Mouse (Mus musculus): ENCODE data around the gene Slco2a1. TPM values are rescaled to one million over a fixed set of nuclear protein-coding genes. Genes with fewer than 3 reads are reported as not detected.

Slco2a1 gene
- polyA plus RNA-seq, 1 experiment from 2014 or later, result 15.2 TPM

DNA sequence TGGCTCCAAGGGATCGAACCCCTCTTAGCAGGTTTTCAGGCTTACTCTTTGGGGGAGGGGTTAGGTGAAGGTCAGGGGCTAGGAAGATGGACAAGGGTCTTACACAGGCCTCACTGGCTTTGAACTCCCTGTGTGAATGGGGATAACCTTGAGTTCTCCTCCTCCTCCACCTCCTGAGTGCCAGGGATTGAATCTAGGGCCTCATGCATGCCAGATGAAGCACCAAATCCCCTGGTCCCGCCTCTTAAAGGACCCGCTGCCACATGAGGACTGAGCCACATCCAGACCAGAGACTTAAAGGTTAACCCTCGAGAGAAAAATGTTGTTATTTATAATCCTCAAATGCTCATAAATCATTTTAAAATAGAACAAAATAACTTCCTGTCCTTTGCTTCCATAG, 128.4 kb downstream of the Slco2a1 start:
- Histone ChIP-seq H3K4me2 (ENCODE audit: low read depth, low read length) (no peak overlapping the region), H3K9me3 (ENCODE audit: control insufficient read depth, low read length) (no peaks in the 10 kb centered on the region), H3K27me3 (replicated peaks; ENCODE audit: control insufficient read depth, insufficient read depth, low read length) (peaks cover 16% of the 10 kb centered on the region), H3K4me1 (ENCODE audit: control insufficient read depth, insufficient read depth, low read length) (peaks cover 10% of the 10 kb centered on the region), H3K36me3 (ENCODE audit: control insufficient read depth, insufficient read depth, low read length) (no peaks in the 10 kb centered on the region), H3K27ac (ENCODE audit: low read length) (no peak overlapping the region), H3K9ac (ENCODE audit: low read depth, low read length) (no peak overlapping the region), H3K4me3 (ENCODE audit: low read length) (no peak overlapping the region)
- WGBS, result 78% methylated on average over 4 of the region's 4 CpGs
- no peak for ATAC-seq

DNA sequence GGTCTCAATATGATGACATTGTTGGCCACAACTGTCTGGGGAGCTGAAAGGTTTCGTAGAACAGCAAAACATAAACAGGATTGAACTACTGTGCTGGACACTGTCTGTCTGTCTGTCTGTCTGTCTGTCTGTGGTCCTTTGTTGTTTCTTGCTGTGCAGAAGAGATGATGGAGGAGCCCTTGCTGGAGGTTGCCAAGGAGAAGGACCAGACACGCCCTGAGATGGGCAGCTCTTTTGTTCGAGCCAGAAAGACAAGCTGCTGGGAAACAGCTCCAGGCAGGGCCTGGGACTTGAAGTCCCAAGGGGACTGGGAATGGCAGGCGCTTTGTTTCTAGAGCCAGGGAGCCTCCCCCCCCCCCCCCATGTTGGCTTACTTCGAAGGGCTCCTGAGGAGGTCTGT, 129.0 kb downstream of the Slco2a1 start:
- no peak overlapping the region for H3K9ac ChIP-seq (ENCODE audit: low read depth, low read length)
- no peak overlapping the region for H3K4me2 ChIP-seq (ENCODE audit: low read depth, low read length)
- no peak for ATAC-seq
- H3K27me3 ChIP-seq (replicated peaks; ENCODE audit: control insufficient read depth, insufficient read depth, low read length), result peaks cover 11% of the 10 kb centered on the region
- whole genome bisulfite sequencing, result 62% methylated on average over 5 of the region's 5 CpGs
- peaks cover 5% of the 10 kb centered on the region; the same call in 1 of the 2 replicates for H3K4me1 ChIP-seq (ENCODE audit: control insufficient read depth, insufficient read depth, low read length)
- H3K4me3 ChIP-seq (ENCODE audit: low read length), result no peak overlapping the region
- H3K36me3 ChIP-seq (ENCODE audit: control insufficient read depth, insufficient read depth, low read length), result no peaks in the 10 kb centered on the region
- no peak overlapping the region for H3K27ac ChIP-seq (ENCODE audit: low read length)
- H3K9me3 ChIP-seq (ENCODE audit: control insufficient read depth, low read length), result no peaks in the 10 kb centered on the region

DNA sequence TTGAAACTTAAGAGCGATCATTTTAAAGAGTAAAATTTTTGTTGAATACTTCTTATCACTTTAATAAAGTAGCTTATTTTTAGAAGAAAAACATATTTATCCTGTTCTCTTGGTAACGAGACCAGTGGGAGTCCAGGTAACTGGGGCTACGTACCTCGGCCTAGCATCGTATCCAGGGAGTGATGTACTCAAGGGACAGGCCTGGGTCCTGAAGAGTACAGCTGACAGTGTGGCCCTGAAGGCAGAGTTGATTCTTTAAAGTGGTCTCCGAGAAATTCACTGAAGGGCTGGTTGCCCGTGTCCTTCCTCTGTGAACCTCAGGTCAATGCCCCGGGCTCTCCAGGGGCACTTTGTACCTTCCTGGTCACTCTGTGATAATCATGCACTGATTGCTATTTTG, 129.4 kb downstream of the Slco2a1 start:
- Histone ChIP-seq H3K27ac (ENCODE audit: low read length) (no peak overlapping the region), H3K36me3 (ENCODE audit: control insufficient read depth, insufficient read depth, low read length) (no peaks in the 10 kb centered on the region), H3K4me3 (ENCODE audit: low read length) (no peak overlapping the region), H3K4me2 (ENCODE audit: low read depth, low read length) (no peak overlapping the region), H3K4me1 (ENCODE audit: control insufficient read depth, insufficient read depth, low read length) (peaks cover under 1% of the 10 kb centered on the region; the same call in 1 of the 2 replicates), H3K9ac (ENCODE audit: low read depth, low read length) (no peak overlapping the region), H3K27me3 (replicated peaks; ENCODE audit: control insufficient read depth, insufficient read depth, low read length) (peaks cover 7% of the 10 kb centered on the region), H3K9me3 (ENCODE audit: control insufficient read depth, low read length) (no peaks in the 10 kb centered on the region)
- WGBS, result 85% methylated on average over 8 of the region's 8 CpGs
- ATAC-seq, result no peak

DNA sequence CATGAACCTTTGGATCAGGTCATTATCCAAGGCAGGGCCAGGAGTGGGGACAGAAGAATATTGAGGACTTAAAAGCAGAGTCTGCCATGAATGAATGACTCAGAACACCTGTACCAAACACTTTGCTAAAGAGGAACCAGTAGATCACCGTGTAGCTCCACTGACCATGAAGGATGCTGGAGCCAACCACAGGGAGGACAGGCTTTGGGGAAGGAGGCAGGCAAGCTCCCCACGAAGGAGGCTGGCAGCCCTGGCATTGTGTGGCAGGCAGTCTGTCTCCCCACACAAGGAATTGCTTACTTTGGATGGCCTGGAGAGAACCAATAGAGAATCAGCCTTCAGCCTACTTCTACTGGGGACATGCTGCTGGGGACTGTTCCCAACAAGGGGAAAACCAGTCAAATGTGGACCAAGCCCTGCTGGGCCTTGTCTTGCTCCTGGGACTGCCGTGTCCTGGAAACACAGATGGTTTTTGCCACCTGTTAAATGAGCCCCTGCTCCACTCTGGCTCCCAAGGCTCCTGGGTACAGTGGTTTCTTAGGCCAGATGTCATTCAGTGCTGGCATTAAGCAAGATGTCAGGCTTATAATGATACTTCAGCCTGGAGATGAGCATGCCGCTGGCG, 130.3 kb downstream of the Slco2a1 start:
- Histone ChIP-seq H3K36me3 (ENCODE audit: control insufficient read depth, insufficient read depth, low read length) (no peaks in the 10 kb centered on the region), H3K9me3 (ENCODE audit: control insufficient read depth, low read length) (no peaks in the 10 kb centered on the region), H3K4me3 (ENCODE audit: low read length) (no peak overlapping the region), H3K4me2 (ENCODE audit: low read depth, low read length) (no peak overlapping the region), H3K27ac (ENCODE audit: low read length) (no peak overlapping the region), H3K4me1 (ENCODE audit: control insufficient read depth, insufficient read depth, low read length) (no peaks in the 10 kb centered on the region), H3K27me3 (replicated peaks; ENCODE audit: control insufficient read depth, insufficient read depth, low read length) (no peaks in the 10 kb centered on the region; the same call in none of the 2 replicates), H3K9ac (ENCODE audit: low read depth, low read length) (no peak overlapping the region)
- 85% methylated on average over 5 of the region's 5 CpGs for WGBS
- ATAC-seq, result no peak

DNA sequence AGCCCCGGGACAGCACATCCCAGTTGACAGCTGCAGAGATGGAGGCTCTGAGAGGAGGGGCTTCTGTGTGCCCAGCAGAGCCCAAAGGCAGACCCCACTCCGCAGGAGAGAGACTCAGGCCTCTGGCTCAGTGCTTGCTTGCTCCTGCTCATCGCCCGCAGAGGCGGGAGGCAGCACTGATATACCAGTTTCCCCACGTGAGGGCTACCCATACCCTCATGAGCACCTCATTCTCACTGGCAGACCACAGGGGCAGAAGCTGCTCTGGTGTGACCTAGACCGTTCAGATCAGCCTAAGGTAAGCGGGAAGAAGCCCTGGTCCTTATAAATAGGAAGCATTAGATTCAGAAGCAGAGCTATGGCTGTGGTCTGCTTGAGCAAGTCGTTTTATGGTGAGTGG, 131.3 kb downstream of the Slco2a1 start:
- H3K27me3 ChIP-seq (replicated peaks; ENCODE audit: control insufficient read depth, insufficient read depth, low read length), result no peaks in the 10 kb centered on the region; the same call in 1 of the 2 replicates
- 80% methylated on average over 9 of the region's 9 CpGs for WGBS
- no peak overlapping the region for H3K27ac ChIP-seq (ENCODE audit: low read length)
- no peaks in the 10 kb centered on the region for H3K36me3 ChIP-seq (ENCODE audit: control insufficient read depth, insufficient read depth, low read length)
- H3K4me2 ChIP-seq (ENCODE audit: low read depth, low read length), result no peak overlapping the region
- no peak for ATAC-seq
- H3K9me3 ChIP-seq (ENCODE audit: control insufficient read depth, low read length), result no peaks in the 10 kb centered on the region
- H3K4me1 ChIP-seq (ENCODE audit: control insufficient read depth, insufficient read depth, low read length), result no peaks in the 10 kb centered on the region
- H3K4me3 ChIP-seq (ENCODE audit: low read length), result no peak overlapping the region
- no peak overlapping the region for H3K9ac ChIP-seq (ENCODE audit: low read depth, low read length)

DNA sequence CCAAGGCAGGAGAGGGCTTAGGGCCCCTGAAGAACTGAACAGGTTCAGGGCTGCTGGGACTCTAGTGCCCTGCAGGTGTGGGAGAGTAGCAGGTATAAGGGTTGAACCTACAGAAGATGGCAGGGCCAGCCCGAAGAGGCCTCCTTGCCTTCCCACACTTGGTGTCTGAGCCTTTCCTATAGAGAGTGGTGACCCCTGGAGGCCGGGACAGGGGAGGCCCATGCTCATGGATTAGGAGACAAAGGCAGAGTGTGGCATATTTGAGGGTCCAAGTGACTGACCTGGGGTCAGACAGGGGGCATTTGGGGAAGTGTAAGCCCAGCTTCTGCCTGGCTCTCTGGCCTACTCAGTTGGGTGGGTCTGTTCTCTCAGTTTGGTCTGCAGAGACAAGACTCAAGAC, 131.7 kb downstream of the Slco2a1 start:
- ATAC-seq, result no peak
- Histone ChIP-seq H3K4me1 (ENCODE audit: control insufficient read depth, insufficient read depth, low read length) (no peaks in the 10 kb centered on the region), H3K27me3 (replicated peaks; ENCODE audit: control insufficient read depth, insufficient read depth, low read length) (no peaks in the 10 kb centered on the region; the same call in 1 of the 2 replicates), H3K9me3 (ENCODE audit: control insufficient read depth, low read length) (no peaks in the 10 kb centered on the region), H3K4me3 (ENCODE audit: low read length) (no peak overlapping the region), H3K27ac (ENCODE audit: low read length) (no peak overlapping the region), H3K36me3 (ENCODE audit: control insufficient read depth, insufficient read depth, low read length) (no peaks in the 10 kb centered on the region), H3K4me2 (ENCODE audit: low read depth, low read length) (no peak overlapping the region), H3K9ac (ENCODE audit: low read depth, low read length) (no peak overlapping the region)
- 46% methylated on average over 2 of the region's 2 CpGs for WGBS

DNA sequence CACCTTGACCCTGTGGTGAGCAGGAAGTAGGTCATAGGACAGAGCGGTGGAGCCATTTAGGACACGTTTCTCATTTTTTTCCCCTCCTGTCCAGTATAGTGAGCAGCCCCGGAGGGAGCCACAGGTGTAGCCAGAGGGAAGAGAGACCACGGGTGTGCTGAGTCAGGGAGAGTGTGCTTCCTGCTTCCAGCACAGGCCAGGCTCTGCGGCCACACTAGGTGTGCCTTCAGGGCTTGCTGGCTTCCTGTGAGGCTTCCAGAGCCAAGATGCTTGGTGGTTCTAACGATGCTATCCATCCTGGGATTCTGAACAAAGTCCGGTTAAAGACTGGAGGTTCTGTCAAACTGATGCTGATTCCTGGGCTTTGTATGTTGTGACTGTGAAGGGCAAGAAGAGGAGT, 133.0 kb downstream of the Slco2a1 start:
- no peak for ATAC-seq

DNA sequence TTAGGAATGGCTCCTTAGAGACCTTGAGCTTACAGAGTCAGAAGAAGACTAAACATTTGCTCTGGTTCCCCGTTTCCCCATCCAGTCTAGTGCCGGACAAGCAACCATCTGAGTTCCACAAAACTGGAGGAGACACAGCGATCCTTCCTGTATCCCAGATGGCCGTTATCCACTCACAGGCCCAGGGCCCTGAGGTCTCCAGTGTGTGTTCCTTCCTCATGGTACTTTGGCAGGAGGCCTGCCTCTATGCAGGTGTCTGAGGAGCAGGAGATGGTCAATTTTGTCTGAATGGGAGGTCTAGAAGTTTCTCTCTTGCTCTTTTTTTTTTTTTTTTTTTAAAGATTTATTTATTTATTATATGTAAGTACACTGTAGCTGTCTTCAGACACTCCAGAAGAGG, 136.2 kb downstream of the Slco2a1 start:
- H3K4me1 ChIP-seq (ENCODE audit: control insufficient read depth, insufficient read depth, low read length), result no peaks in the 10 kb centered on the region
- 89% methylated on average over 4 of the region's 4 CpGs for WGBS

More for the DNA sequence above, 133.0 kb downstream of the Slco2a1 start:
- no peak overlapping the region for H3K4me3 ChIP-seq (ENCODE audit: low read length)
- H3K27ac ChIP-seq (ENCODE audit: low read length), result no peak overlapping the region
- no peaks in the 10 kb centered on the region; the same call in 1 of the 2 replicates for H3K27me3 ChIP-seq (replicated peaks; ENCODE audit: control insufficient read depth, insufficient read depth, low read length)
- H3K36me3 ChIP-seq (ENCODE audit: control insufficient read depth, insufficient read depth, low read length), result no peaks in the 10 kb centered on the region
- WGBS, result 80% methylated on average over 7 of the region's 7 CpGs
- no peak overlapping the region for H3K4me2 ChIP-seq (ENCODE audit: low read depth, low read length)
- H3K4me1 ChIP-seq (ENCODE audit: control insufficient read depth, insufficient read depth, low read length), result no peaks in the 10 kb centered on the region
- no peaks in the 10 kb centered on the region for H3K9me3 ChIP-seq (ENCODE audit: control insufficient read depth, low read length)
- H3K9ac ChIP-seq (ENCODE audit: low read depth, low read length), result no peak overlapping the region

DNA sequence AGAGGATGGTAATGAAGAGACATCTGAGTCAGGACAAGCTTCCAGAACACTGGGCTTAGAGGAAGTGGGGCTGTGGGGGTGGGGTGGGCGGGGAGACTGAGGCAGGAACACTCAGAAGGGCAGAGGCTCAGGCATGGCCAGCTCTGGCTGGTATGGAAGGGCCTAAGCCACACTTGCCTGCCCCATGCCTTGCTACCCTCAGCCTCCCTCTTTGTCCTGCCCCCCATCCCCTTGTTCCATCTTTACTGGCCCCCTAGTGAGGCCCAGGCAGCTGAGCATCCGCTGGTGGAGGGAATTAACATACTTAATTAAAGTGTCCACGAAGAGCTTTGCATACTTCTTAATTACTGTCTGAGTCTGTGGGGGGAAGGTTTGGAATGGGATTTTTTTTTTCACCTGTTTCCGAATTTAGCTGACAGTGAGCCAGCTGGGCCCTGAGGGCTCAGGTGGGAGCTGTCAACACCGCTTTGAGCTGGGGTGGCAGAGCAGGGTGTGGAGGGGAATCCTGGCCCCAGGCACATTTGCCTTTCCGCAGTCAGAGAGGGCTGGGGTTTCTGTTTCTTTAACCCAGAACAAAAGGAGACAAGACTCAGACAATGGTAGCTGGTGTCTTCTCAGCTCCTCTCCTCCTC, 145.1 kb downstream of the Slco2a1 start:
- Histone ChIP-seq H3K4me2 (ENCODE audit: low read depth, low read length) (no peak overlapping the region), H3K36me3 (ENCODE audit: control insufficient read depth, insufficient read depth, low read length) (no peaks in the 10 kb centered on the region), H3K4me1 (ENCODE audit: control insufficient read depth, insufficient read depth, low read length) (no peaks in the 10 kb centered on the region; the same call in 1 of the 2 replicates), H3K27me3 (replicated peaks; ENCODE audit: control insufficient read depth, insufficient read depth, low read length) (no peaks in the 10 kb centered on the region), H3K9me3 (ENCODE audit: control insufficient read depth, low read length) (no peaks in the 10 kb centered on the region), H3K4me3 (ENCODE audit: low read length) (no peak overlapping the region), H3K9ac (ENCODE audit: low read depth, low read length) (no peak overlapping the region), H3K27ac (ENCODE audit: low read length) (no peak overlapping the region)
- 55% methylated on average over 6 of the region's 6 CpGs for WGBS
- ATAC-seq, result no peak

More for the DNA sequence above, 136.2 kb downstream of the Slco2a1 start:
- Histone ChIP-seq H3K9ac (ENCODE audit: low read depth, low read length) (no peak overlapping the region), H3K27ac (ENCODE audit: low read length) (no peak overlapping the region), H3K9me3 (ENCODE audit: control insufficient read depth, low read length) (no peaks in the 10 kb centered on the region), H3K27me3 (replicated peaks; ENCODE audit: control insufficient read depth, insufficient read depth, low read length) (no peaks in the 10 kb centered on the region), H3K36me3 (ENCODE audit: control insufficient read depth, insufficient read depth, low read length) (no peaks in the 10 kb centered on the region), H3K4me2 (ENCODE audit: low read depth, low read length) (no peak overlapping the region), H3K4me3 (ENCODE audit: low read length) (no peak overlapping the region)
- ATAC-seq, result no peak
